Mouse (Mus musculus): ENCODE measurements around the gene Mrps21. TPM values are rescaled to one million over a fixed set of nuclear protein-coding genes. Genes with fewer than 3 reads are reported as not detected.

The Mrps21 gene
- polyA plus RNA-seq, 1 experiment from 2014 or later, result 340 TPM

- 2% methylated on average over 24 of the region's 24 CpGs for WGBS
- peaks cover 15% of the 10 kb centered on the region for H3K4me1 ChIP-seq (replicated peaks; ENCODE audit: control insufficient read depth, insufficient read depth, low read length)
- no peaks in the 10 kb centered on the region; the same call in 1 of the 2 replicates for H3K36me3 ChIP-seq (ENCODE audit: control insufficient read depth, insufficient read depth, low read length)
- peak overlapping the region; percentile 99 for H3K4me2 ChIP-seq
- no peaks in the 10 kb centered on the region for H3K9me3 ChIP-seq (ENCODE audit: control insufficient read depth, low read length)
- peak overlapping the region; percentile 62 for H3K27ac ChIP-seq (ENCODE audit: low read depth, low read length)
- H3K9ac ChIP-seq (ENCODE audit: low read depth, low read length), result peak overlapping the region; percentile 57
- H3K4me3 ChIP-seq (ENCODE audit: low read depth, low read length), result peak overlapping the region; percentile 44
- H3K27me3 ChIP-seq (replicated peaks; ENCODE audit: control insufficient read depth, insufficient read depth, low read length), result no peaks in the 10 kb centered on the region
- no peak for ATAC-seq (replicated peaks; ENCODE audit: low FRiP score)
- no peak for DNase-seq (ENCODE audit: low spot score)
These were observed 11.6 kb upstream of the Mrps21 start for GRCm38 (mm10) chr3:95882816-95883425.

DNA sequence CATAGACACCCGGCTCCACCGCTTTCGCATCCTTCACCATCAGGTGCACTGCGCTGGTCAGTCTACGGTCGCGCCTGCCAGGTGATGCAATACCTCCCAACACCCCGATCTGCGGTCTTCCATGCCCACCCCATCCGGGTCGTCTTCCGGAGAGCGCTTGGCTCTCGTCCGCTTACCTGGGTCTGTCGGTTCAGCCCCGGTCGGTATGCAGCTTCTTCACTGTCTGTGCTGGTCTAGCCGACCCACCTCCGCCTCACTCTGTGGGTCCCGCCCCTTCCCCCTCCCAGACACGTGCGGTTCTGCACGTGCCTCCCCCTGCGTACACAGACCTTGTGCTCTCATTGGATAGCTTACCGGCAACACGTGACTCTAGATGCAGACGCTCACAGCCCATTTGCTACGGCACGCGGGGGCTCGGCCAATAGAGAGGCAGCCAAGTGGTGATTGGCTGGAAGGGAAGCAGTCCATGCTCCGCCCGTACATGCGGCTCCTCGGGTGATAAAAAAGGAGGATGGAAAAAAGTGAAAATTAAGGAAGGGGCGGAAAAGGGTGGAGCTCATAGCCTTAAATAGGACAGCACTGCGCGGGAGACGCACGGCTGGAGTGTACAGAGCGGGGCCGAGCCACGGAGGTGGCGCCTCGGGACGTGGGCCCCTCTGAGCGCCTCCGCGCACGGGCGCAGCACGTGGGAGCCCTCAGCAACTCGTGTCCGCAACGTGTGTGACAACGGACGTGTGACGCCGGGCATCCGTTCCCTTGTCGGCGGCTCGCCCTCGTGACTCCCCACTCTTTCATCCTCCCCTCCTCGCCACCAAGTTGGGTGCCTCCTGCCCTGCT is 10.9 kb upstream of the Mrps21 start, which contains the start of gene Ciart:
TSS of gene Ciart (minus strand) at position 273 of the 837 bp plus-strand sequence.
- WGBS, result under 1% methylated on average over 65 of the region's 66 CpGs
- peak; percentile 93 for DNase-seq (ENCODE audit: low spot score)
- Histone ChIP-seq H3K4me3 (ENCODE audit: low read depth, low read length) (peak within 1 kb of the TSS; percentile 44), H3K27ac (ENCODE audit: low read depth, low read length) (peak within 1 kb of the TSS; percentile 62), H3K9ac (ENCODE audit: low read depth, low read length) (peak within 1 kb of the TSS; percentile 57), H3K27me3 (replicated peaks; ENCODE audit: control insufficient read depth, insufficient read depth, low read length) (no peaks in the 10 kb centered on the region), H3K9me3 (ENCODE audit: control insufficient read depth, low read length) (no peaks in the 10 kb centered on the region), H3K4me1 (replicated peaks; ENCODE audit: control insufficient read depth, insufficient read depth, low read length) (peaks cover 15% of the 10 kb centered on the region), H3K36me3 (ENCODE audit: control insufficient read depth, insufficient read depth, low read length) (no peaks in the 10 kb centered on the region; the same call in 1 of the 2 replicates), H3K4me2 (peak within 1 kb of the TSS; percentile 99)
- peak; percentile 97 for ATAC-seq (replicated peaks; ENCODE audit: low FRiP score)

- Histone ChIP-seq H3K9me3 (ENCODE audit: control insufficient read depth, low read length) (no peaks in the 10 kb centered on the region), H3K9ac (ENCODE audit: low read depth, low read length) (no peak overlapping the region), H3K27me3 (replicated peaks; ENCODE audit: control insufficient read depth, insufficient read depth, low read length) (no peaks in the 10 kb centered on the region), H3K27ac (ENCODE audit: low read depth, low read length) (no peak overlapping the region), H3K36me3 (ENCODE audit: control insufficient read depth, insufficient read depth, low read length) (no peaks in the 10 kb centered on the region), H3K4me2 (no peak overlapping the region), H3K4me1 (replicated peaks; ENCODE audit: control insufficient read depth, insufficient read depth, low read length) (peaks cover 21% of the 10 kb centered on the region), H3K4me3 (ENCODE audit: low read depth, low read length) (no peak overlapping the region)
- DNase-seq (ENCODE audit: low spot score), result no peak
- 81% methylated on average over 4 of the region's 4 CpGs for WGBS
- ATAC-seq (replicated peaks; ENCODE audit: low FRiP score), result no peak
These were observed 7.7 kb upstream of the Mrps21 start for GRCm38 (mm10) chr3:95879063-95879462.

GRCm38 (mm10) chr3:95872048-95872447 is 729 bp upstream of the Mrps21 start:
- peak overlapping the region; percentile 57 for H3K9ac ChIP-seq (ENCODE audit: low read depth, low read length)
- 79% methylated on average over 7 of the region's 7 CpGs for WGBS

DNA sequence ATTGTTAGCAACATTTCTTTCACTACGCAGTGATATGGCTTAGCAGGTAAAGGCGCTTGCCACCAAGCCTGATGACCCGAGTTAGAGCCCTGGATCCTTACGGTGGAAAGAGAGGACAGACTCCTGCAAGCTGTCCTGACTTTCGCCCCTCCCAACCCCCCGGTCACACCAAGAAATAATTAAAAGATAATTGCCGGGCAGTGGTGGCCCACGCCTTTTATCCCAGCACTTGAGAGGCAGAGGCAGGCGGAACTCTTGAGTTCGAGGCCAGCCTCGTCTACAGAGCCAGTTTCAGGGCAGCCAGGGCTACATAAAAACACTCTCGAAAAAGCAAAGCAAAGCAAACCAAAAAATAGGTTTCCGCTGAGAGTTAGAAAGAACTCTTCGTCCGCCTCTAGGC is 343 bp downstream of the Mrps21 start:
- ATAC-seq (replicated peaks; ENCODE audit: low FRiP score), result peak; percentile 22; the same call in 1 of the 2 replicates
- H3K4me3 ChIP-seq (ENCODE audit: low read depth, low read length), result peak overlapping the region; percentile 70
- H3K9ac ChIP-seq (ENCODE audit: low read depth, low read length), result peak overlapping the region; percentile 87
- no peak for DNase-seq (ENCODE audit: low spot score)
- 6% methylated on average over 15 of the region's 15 CpGs for WGBS
- peaks cover 17% of the 10 kb centered on the region for H3K4me1 ChIP-seq (replicated peaks; ENCODE audit: control insufficient read depth, insufficient read depth, low read length)
- peaks cover 14% of the 10 kb centered on the region for H3K36me3 ChIP-seq (ENCODE audit: control insufficient read depth, insufficient read depth, low read length)
- H3K27ac ChIP-seq (ENCODE audit: low read depth, low read length), result peak overlapping the region; percentile 80
- H3K4me2 ChIP-seq, result peak overlapping the region; percentile 74
- no peaks in the 10 kb centered on the region for H3K9me3 ChIP-seq (ENCODE audit: control insufficient read depth, low read length)
- H3K27me3 ChIP-seq (replicated peaks; ENCODE audit: control insufficient read depth, insufficient read depth, low read length), result no peaks in the 10 kb centered on the region

More at GRCm38 (mm10) chr3:95872048-95872447, 729 bp upstream of the Mrps21 start:
- ATAC-seq (replicated peaks; ENCODE audit: low FRiP score) (no peak), DNase-seq (ENCODE audit: low spot score) (no peak)
- Histone ChIP-seq H3K27ac (ENCODE audit: low read depth, low read length) (no peak overlapping the region), H3K36me3 (ENCODE audit: control insufficient read depth, insufficient read depth, low read length) (peaks cover 11% of the 10 kb centered on the region), H3K4me1 (replicated peaks; ENCODE audit: control insufficient read depth, insufficient read depth, low read length) (peaks cover 17% of the 10 kb centered on the region), H3K4me3 (ENCODE audit: low read depth, low read length) (peak overlapping the region; percentile 70), H3K9me3 (ENCODE audit: control insufficient read depth, low read length) (no peaks in the 10 kb centered on the region), H3K27me3 (replicated peaks; ENCODE audit: control insufficient read depth, insufficient read depth, low read length) (no peaks in the 10 kb centered on the region), H3K4me2 (peak overlapping the region; percentile 74)

DNA sequence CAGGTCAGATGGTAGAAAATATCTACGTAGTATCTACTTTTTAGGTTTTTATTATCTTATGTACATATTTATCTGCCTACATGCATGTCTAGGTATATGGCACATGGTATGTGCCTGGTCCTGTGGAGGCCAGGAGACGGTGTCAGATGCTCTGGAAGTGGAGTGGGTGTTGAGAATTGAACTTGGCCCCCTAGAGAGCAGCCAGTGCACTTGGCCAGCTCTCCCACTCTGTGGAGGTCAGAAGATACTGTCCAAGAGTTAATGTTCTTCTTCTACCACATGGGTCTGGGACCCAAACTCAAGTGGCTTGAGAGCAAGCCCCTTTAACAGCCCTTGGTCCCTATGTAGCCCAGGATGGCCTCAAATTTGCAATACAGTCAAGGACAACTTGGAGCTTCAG is 3.9 kb downstream of the Mrps21 start:
- Histone ChIP-seq H3K36me3 (ENCODE audit: control insufficient read depth, insufficient read depth, low read length) (peaks cover 23% of the 10 kb centered on the region), H3K27ac (ENCODE audit: low read depth, low read length) (no peak overlapping the region), H3K9me3 (ENCODE audit: control insufficient read depth, low read length) (no peaks in the 10 kb centered on the region), H3K4me1 (replicated peaks; ENCODE audit: control insufficient read depth, insufficient read depth, low read length) (peaks cover 10% of the 10 kb centered on the region), H3K4me3 (ENCODE audit: low read depth, low read length) (no peak overlapping the region), H3K9ac (ENCODE audit: low read depth, low read length) (no peak overlapping the region), H3K27me3 (replicated peaks; ENCODE audit: control insufficient read depth, insufficient read depth, low read length) (no peaks in the 10 kb centered on the region), H3K4me2 (no peak overlapping the region)
- ATAC-seq (replicated peaks; ENCODE audit: low FRiP score) (no peak), DNase-seq (ENCODE audit: low spot score) (no peak)
- 94% methylated on average over 2 of the region's 2 CpGs for WGBS

GRCm38 (mm10) chr3:95866071-95866470 is 5.2 kb downstream of the Mrps21 start:
- Histone ChIP-seq H3K27me3 (replicated peaks; ENCODE audit: control insufficient read depth, insufficient read depth, low read length) (no peaks in the 10 kb centered on the region), H3K4me3 (ENCODE audit: low read depth, low read length) (no peak overlapping the region), H3K27ac (ENCODE audit: low read depth, low read length) (no peak overlapping the region), H3K36me3 (ENCODE audit: control insufficient read depth, insufficient read depth, low read length) (peaks cover 23% of the 10 kb centered on the region), H3K4me1 (replicated peaks; ENCODE audit: control insufficient read depth, insufficient read depth, low read length) (peaks cover 6% of the 10 kb centered on the region), H3K9ac (ENCODE audit: low read depth, low read length) (no peak overlapping the region), H3K9me3 (ENCODE audit: control insufficient read depth, low read length) (no peaks in the 10 kb centered on the region), H3K4me2 (no peak overlapping the region)
- ATAC-seq (replicated peaks; ENCODE audit: low FRiP score), result no peak
- 84% methylated on average over 5 of the region's 5 CpGs for WGBS
- DNase-seq (ENCODE audit: low spot score), result no peak

DNA sequence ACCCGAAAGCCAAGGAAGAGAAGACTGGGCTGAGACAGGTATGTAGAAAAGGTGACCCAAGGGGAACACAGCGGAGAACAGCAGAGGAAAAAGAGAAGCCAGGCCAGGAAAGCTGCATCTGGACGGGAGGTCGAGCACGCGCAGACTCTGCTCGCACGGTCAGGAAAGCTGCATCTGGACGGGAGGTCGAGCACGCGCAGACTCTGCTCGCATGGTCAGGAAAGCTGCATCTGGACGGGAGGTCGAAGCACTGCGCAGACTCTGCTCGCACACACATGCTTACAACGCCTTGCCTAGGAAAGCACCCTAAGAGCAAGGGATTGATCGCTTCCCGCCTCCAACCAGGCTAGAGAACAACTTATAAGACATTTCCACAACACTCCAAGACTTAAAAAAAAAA is 5.7 kb downstream of the Mrps21 start:
- no peak overlapping the region for H3K9ac ChIP-seq (ENCODE audit: low read depth, low read length)
- 87% methylated on average over 20 of the region's 20 CpGs for WGBS
- H3K36me3 ChIP-seq (ENCODE audit: control insufficient read depth, insufficient read depth, low read length), result peaks cover 23% of the 10 kb centered on the region
- no peaks in the 10 kb centered on the region for H3K27me3 ChIP-seq (replicated peaks; ENCODE audit: control insufficient read depth, insufficient read depth, low read length)
- DNase-seq (ENCODE audit: low spot score) (no peak), ATAC-seq (replicated peaks; ENCODE audit: low FRiP score) (no peak)
- H3K4me1 ChIP-seq (replicated peaks; ENCODE audit: control insufficient read depth, insufficient read depth, low read length), result peaks cover 4% of the 10 kb centered on the region
- no peak overlapping the region for H3K27ac ChIP-seq (ENCODE audit: low read depth, low read length)
- no peaks in the 10 kb centered on the region for H3K9me3 ChIP-seq (ENCODE audit: control insufficient read depth, low read length)
- no peak overlapping the region for H3K4me3 ChIP-seq (ENCODE audit: low read depth, low read length)
- no peak overlapping the region for H3K4me2 ChIP-seq

Measured in liver, embryonic 11.5 days (tissue).